Mouse (Mus musculus) heart, embryonic 12.5 days (tissue): Measurements from ENCODE around the gene Srgn. TPM values are rescaled to one million over a fixed set of nuclear protein-coding genes. Genes with fewer than 3 reads are reported as not detected.

Experiments
- polyA plus RNA-seq: library from polyadenylated mRNA; unstranded; fragments of >200 nt; fragmentation: Nextera tagmentation; extraction: Ambion mirVana; gene quantifications from 2 replicates; pipeline ENCODE4 v1.2.1, GENCODE M21; 2016

Gene Srgn
- polyA plus RNA-seq, 1 experiment from 2014 or later, result 6.0 TPM

Other genes with a start within 250 kb of the Srgn start
- gene Hk1, start 147.5 kb downstream of the Srgn start, polyA plus RNA-seq, result 215 and 227 TPM in 2 replicates
- gene Hkdc1, start 105.0 kb downstream of the Srgn start, polyA plus RNA-seq, result 0.22 and 0.26 TPM in 2 replicates
- 0.63 and 0.69 TPM in 2 replicates for gene 4930507D05Rik, start 78.0 kb downstream of the Srgn start, polyA plus RNA-seq
- 29.0 and 30.3 TPM in 2 replicates for gene Supv3l1, start 77.7 kb downstream of the Srgn start, polyA plus RNA-seq
- gene Vps26a, start 40.6 kb downstream of the Srgn start, polyA plus RNA-seq, result 77.7 and 81.4 TPM in 2 replicates
- gene Kif1bp, start 51.0 kb upstream of the Srgn start, polyA plus RNA-seq, result 34.4 and 38.7 TPM in 2 replicates
- 17.3 and 18.6 TPM in 2 replicates for gene Ddx21, start 74.8 kb upstream of the Srgn start, polyA plus RNA-seq
- gene Ddx50, start 123.8 kb upstream of the Srgn start, polyA plus RNA-seq, result 112 and 118 TPM in 2 replicates
- gene Stox1, start 198.7 kb upstream of the Srgn start, polyA plus RNA-seq, result 0.98 and 1.1 TPM in 2 replicates